Mouse (Mus musculus): ENCODE measurements around the gene Cabp4. TPM values are rescaled to one million over a fixed set of nuclear protein-coding genes. Genes with fewer than 3 reads are reported as not detected.
A peak's percentile ranks its signal among the peaks of the same experiment; 100 is the strongest.

Cabp4 gene
- total and polyA plus RNA-seq, 3 experiments = 0.21 TPM; not detected in 2

GRCm38 (mm10) chr19:4134354-4134753 is 9.5 kb downstream of the Cabp4 start:
- no peak for TF ChIP-seq POLR2A (IDR thresholded peaks at IDR 0.05; ENCODE audit: insufficient read depth, low read depth, low read length)
- no peak for TF ChIP-seq CTCF (IDR thresholded peaks at IDR 0.05)
- TF ChIP-seq EP300 (IDR thresholded peaks at IDR 0.05; ENCODE audit: insufficient read depth, low read depth, low read length) = no peak
- no peak overlapping the region for H3K27ac ChIP-seq
- 72% methylated on average over 4 of the region's 4 CpGs for WGBS
- no peaks in the 10 kb centered on the region for H3K36me3 ChIP-seq (ENCODE audit: control insufficient read depth, insufficient read depth, low read length)
- H3K79me2 ChIP-seq (replicated peaks; ENCODE audit: control insufficient read depth, insufficient read depth, low read length) = no peaks in the 10 kb centered on the region
- H3K4me3 ChIP-seq = no peak overlapping the region
- no peaks in the 10 kb centered on the region for H3K4me1 ChIP-seq (ENCODE audit: control insufficient read depth, insufficient read depth, low read length)
- no peaks in the 10 kb centered on the region for H3K27me3 ChIP-seq (ENCODE audit: control insufficient read depth, insufficient read depth, low read length)
- DNase-seq = no peak
- intact Hi-C loops (cut with DNase I) = no loop called here
- no peak overlapping the region for H3K9ac ChIP-seq (ENCODE audit: low read depth, low read length)

DNA sequence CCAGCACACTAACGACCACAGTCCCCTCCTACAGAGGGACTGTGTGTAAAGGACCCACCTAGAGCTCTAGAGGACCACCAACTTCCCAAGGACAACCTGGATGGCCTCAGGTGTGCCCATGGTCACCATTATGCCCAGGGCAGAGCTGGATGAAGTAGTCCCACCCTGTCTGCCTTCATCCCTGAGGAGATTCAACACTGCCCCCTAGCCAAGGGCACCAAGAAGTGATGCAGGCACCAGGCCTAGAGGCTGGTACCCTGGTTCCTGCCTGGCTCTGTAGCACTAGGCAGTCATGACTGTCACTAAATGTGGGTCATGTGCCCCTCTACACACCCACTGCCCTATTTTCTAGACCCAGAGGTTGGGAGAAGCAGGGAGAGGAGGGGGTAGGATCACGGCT is 12.1 kb downstream of the Cabp4 start:
- no peaks in the 10 kb centered on the region for H3K79me2 ChIP-seq (replicated peaks; ENCODE audit: control insufficient read depth, insufficient read depth, low read length)
- WGBS = 91% methylated on average over 2 of the region's 2 CpGs
- DNase-seq = no peak
- H3K27me3 ChIP-seq (ENCODE audit: control insufficient read depth, insufficient read depth, low read length) = no peaks in the 10 kb centered on the region
- no peaks in the 10 kb centered on the region for H3K36me3 ChIP-seq (ENCODE audit: control insufficient read depth, insufficient read depth, low read length)
- no peak overlapping the region for H3K27ac ChIP-seq
- TF ChIP-seq EP300 (IDR thresholded peaks at IDR 0.05; ENCODE audit: insufficient read depth, low read depth, low read length) = no peak
- TF ChIP-seq POLR2A (IDR thresholded peaks at IDR 0.05; ENCODE audit: insufficient read depth, low read depth, low read length) = no peak
- no peak for TF ChIP-seq CTCF (IDR thresholded peaks at IDR 0.05)
- H3K4me1 ChIP-seq (ENCODE audit: control insufficient read depth, insufficient read depth, low read length) = no peaks in the 10 kb centered on the region; the same call in 1 of the 2 replicates
- no peak overlapping the region for H3K9ac ChIP-seq (ENCODE audit: low read depth, low read length)
- intact Hi-C loops (cut with DNase I) = no loop called here
- no peak overlapping the region for H3K4me3 ChIP-seq

GRCm38 (mm10) chr19:4131075-4131474 is 12.8 kb downstream of the Cabp4 start:
- intact Hi-C loops (cut with DNase I) = no loop called here

DNA sequence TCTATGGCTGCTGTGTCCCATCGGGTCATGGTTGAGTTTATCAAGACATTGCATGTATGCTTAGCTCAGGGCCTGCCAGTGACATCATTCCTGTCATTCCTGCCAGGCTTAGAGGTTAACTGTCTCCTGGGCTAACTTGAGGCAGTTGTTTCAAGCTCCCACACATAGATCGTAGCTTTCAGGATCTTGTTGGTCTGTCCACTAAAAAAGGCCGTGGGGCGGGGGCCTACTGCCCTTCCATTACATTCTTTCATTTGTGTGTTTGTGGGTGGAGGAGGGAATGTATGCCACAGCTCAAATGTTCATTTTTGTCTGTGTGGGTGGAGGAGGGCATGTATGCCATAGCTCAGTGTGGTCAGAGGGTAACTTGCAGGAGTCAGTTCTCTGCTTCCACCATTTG is 13.7 kb downstream of the Cabp4 start:
- H3K9ac ChIP-seq (ENCODE audit: low read depth, low read length) = no peak overlapping the region

More at GRCm38 (mm10) chr19:4131075-4131474, 12.8 kb downstream of the Cabp4 start:
- no peak overlapping the region for H3K4me3 ChIP-seq
- H3K9ac ChIP-seq (ENCODE audit: low read depth, low read length) = no peak overlapping the region
- TF ChIP-seq POLR2A (IDR thresholded peaks at IDR 0.05; ENCODE audit: insufficient read depth, low read depth, low read length) (no peak), EP300 (IDR thresholded peaks at IDR 0.05; ENCODE audit: insufficient read depth, low read depth, low read length) (no peak), CTCF (IDR thresholded peaks at IDR 0.05) (no peak)
- H3K36me3 ChIP-seq (ENCODE audit: control insufficient read depth, insufficient read depth, low read length) = no peaks in the 10 kb centered on the region
- H3K79me2 ChIP-seq (replicated peaks; ENCODE audit: control insufficient read depth, insufficient read depth, low read length) = peaks cover 2% of the 10 kb centered on the region
- 94% methylated on average over 5 of the region's 5 CpGs for WGBS
- DNase-seq = no peak
- H3K27ac ChIP-seq = no peak overlapping the region
- H3K4me1 ChIP-seq (ENCODE audit: control insufficient read depth, insufficient read depth, low read length) = peaks cover 2% of the 10 kb centered on the region
- H3K27me3 ChIP-seq (ENCODE audit: control insufficient read depth, insufficient read depth, low read length) = no peaks in the 10 kb centered on the region

DNA sequence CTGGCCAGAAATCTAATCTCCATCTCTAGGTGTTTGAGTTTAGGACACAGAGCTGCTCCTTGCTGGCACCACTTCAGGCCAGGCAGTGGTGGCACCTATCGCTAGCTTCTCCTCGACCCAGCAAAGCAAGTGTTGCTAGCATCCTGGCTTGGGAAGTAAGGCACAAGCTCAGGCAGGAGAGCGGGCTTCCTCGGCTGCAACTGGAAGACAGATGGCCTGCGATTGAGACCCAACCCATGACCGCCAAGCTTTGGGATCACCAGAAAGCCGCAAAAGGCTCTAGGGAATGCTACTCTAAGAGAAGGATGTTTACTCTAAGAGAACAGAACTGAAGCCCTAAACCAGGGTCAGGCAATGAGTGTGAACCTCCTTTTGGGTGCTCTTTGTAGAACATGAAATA is 14.4 kb downstream of the Cabp4 start:
- Histone ChIP-seq H3K36me3 (ENCODE audit: control insufficient read depth, insufficient read depth, low read length) (no peaks in the 10 kb centered on the region), H3K79me2 (replicated peaks; ENCODE audit: control insufficient read depth, insufficient read depth, low read length) (peaks cover 2% of the 10 kb centered on the region)

More for the DNA sequence above, 13.7 kb downstream of the Cabp4 start:
- DNase-seq = no peak
- no peak for TF ChIP-seq CTCF (IDR thresholded peaks at IDR 0.05)
- Histone ChIP-seq H3K27me3 (ENCODE audit: control insufficient read depth, insufficient read depth, low read length) (no peaks in the 10 kb centered on the region), H3K4me1 (ENCODE audit: control insufficient read depth, insufficient read depth, low read length) (peaks cover 5% of the 10 kb centered on the region), H3K4me3 (no peak overlapping the region), H3K36me3 (ENCODE audit: control insufficient read depth, insufficient read depth, low read length) (no peaks in the 10 kb centered on the region), H3K79me2 (replicated peaks; ENCODE audit: control insufficient read depth, insufficient read depth, low read length) (peaks cover 2% of the 10 kb centered on the region), H3K27ac (peak overlapping the region; percentile 6; the same call in 1 of the 2 replicates)
- WGBS = 73% methylated on average over 4 of the region's 4 CpGs
- intact Hi-C loops (cut with DNase I) = no loop called here

GRCm38 (mm10) chr19:4126759-4127495 is 16.9 kb downstream of the Cabp4 start:
- DNase-seq = no peak
- H3K36me3 ChIP-seq (ENCODE audit: control insufficient read depth, insufficient read depth, low read length) = no peaks in the 10 kb centered on the region
- WGBS = 39% methylated on average over 7 of the region's 7 CpGs
- H3K27ac ChIP-seq = peak overlapping the region; percentile 89
- H3K4me3 ChIP-seq = peak overlapping the region; percentile 77
- TF ChIP-seq EP300 (IDR thresholded peaks at IDR 0.05; ENCODE audit: insufficient read depth, low read depth, low read length) (no peak), CTCF (IDR thresholded peaks at IDR 0.05) (no peak), POLR2A (IDR thresholded peaks at IDR 0.05; ENCODE audit: insufficient read depth, low read depth, low read length) (no peak)
- H3K27me3 ChIP-seq (ENCODE audit: control insufficient read depth, insufficient read depth, low read length) = no peaks in the 10 kb centered on the region
- intact Hi-C loops (cut with DNase I) = loop anchor here (2.0 to 5.0 kb wide), 3 partner anchors 36 to 100 kb away; partner anchors contain the start of genes Rad9a and Rps6kb2
- peaks cover 5% of the 10 kb centered on the region for H3K4me1 ChIP-seq (ENCODE audit: control insufficient read depth, insufficient read depth, low read length)
- peaks cover 2% of the 10 kb centered on the region for H3K79me2 ChIP-seq (replicated peaks; ENCODE audit: control insufficient read depth, insufficient read depth, low read length)
- peak overlapping the region; percentile 92 for H3K9ac ChIP-seq (ENCODE audit: low read depth, low read length)

More for the DNA sequence above, 14.4 kb downstream of the Cabp4 start:
- H3K9ac ChIP-seq (ENCODE audit: low read depth, low read length) = no peak overlapping the region
- H3K4me3 ChIP-seq = no peak overlapping the region
- no peaks in the 10 kb centered on the region for H3K27me3 ChIP-seq (ENCODE audit: control insufficient read depth, insufficient read depth, low read length)
- intact Hi-C loops (cut with DNase I) = loop anchor here (5.0 kb wide), 2 partner anchors 73 to 98 kb away; partner anchors contain the start of gene Rad9a
- TF ChIP-seq EP300 (IDR thresholded peaks at IDR 0.05; ENCODE audit: insufficient read depth, low read depth, low read length) (no peak), CTCF (IDR thresholded peaks at IDR 0.05) (no peak), POLR2A (IDR thresholded peaks at IDR 0.05; ENCODE audit: insufficient read depth, low read depth, low read length) (no peak)
- no peak for DNase-seq
- H3K27ac ChIP-seq = no peak overlapping the region; the same call in none of the 2 replicates
- 88% methylated on average over 7 of the region's 7 CpGs for WGBS
- peaks cover 5% of the 10 kb centered on the region for H3K4me1 ChIP-seq (ENCODE audit: control insufficient read depth, insufficient read depth, low read length)
